Mouse (Mus musculus): ENCODE results near the gene Ntng1.

Ntng1 gene

DNA sequence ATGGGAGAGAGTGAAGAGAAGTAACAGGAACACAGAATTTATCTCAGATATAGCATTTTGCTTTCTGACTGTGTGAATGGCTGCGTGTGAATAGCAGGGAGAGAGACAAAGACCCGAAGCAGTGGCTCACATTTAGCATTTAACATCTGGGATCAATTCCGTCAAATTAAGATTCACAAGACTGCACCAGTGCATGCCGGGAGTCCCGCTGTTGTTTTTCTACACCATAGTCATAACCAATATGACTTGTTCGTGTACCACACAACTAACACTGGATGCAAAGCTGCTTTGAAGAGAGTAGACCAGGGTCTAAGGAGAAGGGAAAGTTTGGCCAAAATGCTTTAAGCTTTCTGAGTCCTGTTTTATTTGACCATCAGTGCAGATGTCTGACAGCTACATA lies 95.7 kb downstream of the Ntng1 start:
- no peak for DNase-seq

DNA sequence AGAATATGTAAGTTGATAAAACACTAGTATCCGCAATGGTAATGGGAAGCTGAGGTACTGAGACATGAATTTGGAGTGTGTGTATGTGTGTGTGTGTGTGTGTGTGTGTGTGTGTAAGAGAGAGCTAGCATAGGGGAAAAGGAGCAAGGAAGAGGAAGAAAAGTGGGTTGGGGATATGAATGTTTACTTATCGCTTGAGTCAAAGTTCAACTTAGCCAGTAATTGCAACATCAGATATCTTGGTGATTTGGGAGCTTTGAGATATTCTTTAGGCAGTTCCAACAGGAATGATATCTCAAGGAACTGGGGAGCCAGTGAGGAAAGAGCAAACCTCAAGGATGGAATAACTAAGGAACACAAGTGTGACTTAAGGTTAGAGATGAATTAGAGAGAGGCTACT lies 97.1 kb downstream of the Ntng1 start:
- no peak for DNase-seq

DNA sequence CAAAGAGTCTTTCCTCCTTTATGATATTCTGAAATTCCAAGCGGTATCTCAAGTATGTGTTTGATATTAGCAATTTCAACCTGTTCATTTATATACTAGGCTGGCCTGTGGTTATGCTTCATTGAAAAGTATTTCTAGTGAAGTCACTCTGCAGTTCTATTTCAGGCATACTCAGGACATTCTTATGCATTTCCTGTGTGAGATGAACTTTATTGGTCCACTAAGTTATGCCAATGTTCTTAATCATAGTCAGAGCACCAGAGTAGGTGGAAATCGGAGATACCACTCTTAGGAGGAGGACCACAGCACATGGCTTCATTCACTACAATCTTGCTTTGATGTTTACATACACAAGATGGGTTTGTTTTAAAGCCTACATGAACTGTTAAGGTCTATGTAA lies 99.6 kb downstream of the Ntng1 start:
- DNase-seq: no peak

DNA sequence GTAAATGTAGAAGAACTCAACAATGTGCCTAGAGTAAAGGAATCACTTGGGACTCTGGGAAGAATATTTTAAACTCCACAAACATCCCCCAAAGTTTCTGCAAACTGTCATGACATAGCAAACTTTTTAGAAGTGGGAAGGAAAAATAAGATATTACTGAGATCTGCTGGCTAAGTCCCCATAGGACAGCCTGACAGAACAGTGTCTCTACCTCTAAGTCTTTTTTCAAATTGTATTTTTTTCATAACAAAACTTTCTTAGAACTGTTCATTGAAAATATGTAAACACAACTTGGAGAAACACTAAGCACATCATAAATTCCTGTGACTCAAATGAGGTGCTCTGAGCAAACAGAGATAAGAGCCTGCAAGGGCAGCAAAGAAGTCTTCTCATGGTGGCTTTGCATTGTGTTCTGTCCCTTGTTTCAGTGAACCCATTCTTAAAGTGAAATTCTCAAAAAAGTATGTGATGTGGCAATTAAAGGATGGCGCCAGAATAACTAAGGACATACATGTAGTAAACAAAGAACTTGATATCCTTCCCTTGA lies 100.1 kb downstream of the Ntng1 start:
- no peak for DNase-seq

DNA sequence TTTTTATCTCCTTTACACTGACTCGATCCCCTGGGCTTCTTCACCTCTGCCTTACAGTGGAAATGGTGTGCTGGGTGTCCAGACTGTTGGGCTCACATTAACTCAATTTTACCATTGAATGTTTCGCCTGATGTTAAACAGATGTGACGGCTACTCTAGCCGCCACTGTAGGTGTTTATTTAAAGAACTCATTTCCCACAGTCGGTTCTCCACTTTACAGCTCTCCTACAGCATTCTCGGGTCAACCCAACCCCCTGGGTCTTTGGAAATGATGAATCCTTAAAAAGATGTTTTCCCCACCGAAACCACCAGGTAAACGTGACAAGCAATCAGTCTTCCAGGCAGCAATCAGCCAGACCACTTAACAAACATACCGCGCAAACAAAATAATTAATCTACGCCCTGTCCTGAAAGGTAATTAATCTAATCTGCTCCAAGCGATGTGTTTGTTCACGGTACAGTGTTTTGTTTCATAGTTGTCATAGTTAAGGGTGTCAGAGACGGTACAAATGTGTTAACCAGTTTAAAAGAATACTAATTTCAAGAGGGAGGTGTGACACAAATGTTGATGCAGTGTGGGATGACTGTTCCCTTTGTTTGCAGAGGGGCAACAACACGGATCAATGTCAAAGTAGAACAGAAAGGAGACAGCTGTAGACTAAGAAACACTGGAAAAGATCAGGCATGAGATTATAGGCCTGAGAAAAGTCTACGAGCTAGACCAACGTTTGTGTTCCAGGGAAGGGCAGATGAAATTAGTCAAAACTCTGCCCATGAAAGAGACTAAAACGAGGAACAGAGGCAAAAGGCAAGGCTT lies 120.8 kb downstream of the Ntng1 start:
- no peak for DNase-seq

GRCm38 (mm10) chr3:110010870-110011626 lies 132.8 kb downstream of the Ntng1 start:
- no peak for DNase-seq

- DNase-seq: no peak
Observed at GRCm38 (mm10) chr3:110010441-110010840, 133.4 kb downstream of the Ntng1 start.

- no peak for DNase-seq
Observed at GRCm38 (mm10) chr3:110000349-110000748, 143.5 kb downstream of the Ntng1 start.

DNA sequence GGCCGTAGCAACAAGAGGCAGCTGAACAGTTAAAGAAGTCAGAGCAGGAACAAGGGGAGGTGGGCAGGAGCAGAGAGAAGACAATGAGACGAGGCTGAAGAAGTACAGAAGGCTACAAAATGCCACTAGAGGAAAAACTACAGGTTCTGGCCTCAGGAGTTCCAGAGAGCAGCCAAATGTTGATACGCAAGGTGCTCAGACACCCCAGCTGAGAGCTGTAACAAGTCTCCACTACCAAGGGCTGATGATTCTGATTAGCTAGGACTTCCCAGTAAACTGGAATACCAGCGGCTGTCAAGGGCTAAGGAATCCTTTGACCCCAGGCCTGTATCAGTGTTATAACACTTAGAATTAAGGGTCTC lies 148.2 kb downstream of the Ntng1 start:
- DNase-seq: peak; percentile 18

DNA sequence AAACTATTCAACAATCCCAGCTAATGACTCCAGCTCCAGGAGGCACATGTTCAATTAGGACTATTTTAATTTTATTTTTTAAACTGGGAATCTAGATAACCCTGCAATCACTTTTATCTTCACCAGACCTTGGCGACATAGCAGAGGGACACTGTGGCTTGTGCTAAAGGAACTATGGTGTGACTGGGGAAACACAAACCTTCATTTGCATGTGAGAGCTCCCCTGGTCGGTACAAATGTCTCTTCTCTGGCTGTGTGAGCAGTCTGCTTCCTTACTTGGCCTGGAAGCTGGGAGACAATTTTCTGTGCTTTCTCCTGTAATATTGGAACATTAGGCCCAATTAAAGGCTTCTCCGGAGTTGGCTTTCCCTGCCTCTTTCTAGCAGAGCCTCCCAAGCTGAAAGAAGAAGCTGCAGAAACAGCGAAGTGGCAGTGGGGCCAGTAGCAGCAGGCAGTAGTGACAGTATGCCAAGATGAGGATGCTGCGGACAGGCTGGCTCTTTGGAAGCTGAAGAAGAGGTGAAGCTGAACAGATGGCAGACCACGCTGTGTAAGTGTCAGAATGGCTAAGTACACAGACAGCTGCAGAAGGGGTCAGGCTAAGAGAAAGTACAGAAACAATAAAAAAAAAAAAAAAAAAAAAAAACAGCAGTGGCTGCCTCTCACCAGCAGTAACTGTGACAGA lies 148.7 kb downstream of the Ntng1 start:
- peak; percentile 88 for DNase-seq

- DNase-seq: no peak
Observed at GRCm38 (mm10) chr3:109984086-109984485, 159.7 kb downstream of the Ntng1 start.

- peak; percentile 23 for DNase-seq
Observed at GRCm38 (mm10) chr3:109977614-109978013, 166.2 kb downstream of the Ntng1 start.

GRCm38 (mm10) chr3:109975106-109975505 lies 168.7 kb downstream of the Ntng1 start:
- no peak for DNase-seq

GRCm38 (mm10) chr3:109971465-109971864 lies 172.3 kb downstream of the Ntng1 start:
- no peak for DNase-seq

DNA sequence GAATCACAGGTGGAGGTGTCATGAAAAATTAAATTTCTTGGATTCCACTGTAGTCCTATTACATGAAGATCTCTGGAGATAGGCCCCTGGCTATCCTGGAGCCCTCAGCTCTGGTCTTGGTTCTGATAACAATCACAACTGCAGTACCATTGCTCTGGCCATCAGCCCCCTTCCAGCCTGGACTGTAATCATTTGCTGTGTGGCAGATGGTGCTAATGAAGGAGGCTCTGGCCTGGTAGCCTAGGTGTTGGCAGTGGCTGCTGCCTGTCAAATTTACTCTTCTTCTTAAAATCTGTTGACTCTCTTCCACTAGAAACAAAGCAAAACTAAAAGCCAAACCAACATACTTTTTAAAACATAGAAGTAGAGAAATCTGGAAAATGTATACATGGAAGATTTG lies 173.6 kb downstream of the Ntng1 start:
- peak; percentile 56 for DNase-seq

- DNase-seq: no peak
Observed at GRCm38 (mm10) chr3:109962631-109963030, 181.2 kb downstream of the Ntng1 start.

GRCm38 (mm10) chr3:109942960-109943359 lies 200.9 kb downstream of the Ntng1 start:
- DNase-seq: no peak

DNA sequence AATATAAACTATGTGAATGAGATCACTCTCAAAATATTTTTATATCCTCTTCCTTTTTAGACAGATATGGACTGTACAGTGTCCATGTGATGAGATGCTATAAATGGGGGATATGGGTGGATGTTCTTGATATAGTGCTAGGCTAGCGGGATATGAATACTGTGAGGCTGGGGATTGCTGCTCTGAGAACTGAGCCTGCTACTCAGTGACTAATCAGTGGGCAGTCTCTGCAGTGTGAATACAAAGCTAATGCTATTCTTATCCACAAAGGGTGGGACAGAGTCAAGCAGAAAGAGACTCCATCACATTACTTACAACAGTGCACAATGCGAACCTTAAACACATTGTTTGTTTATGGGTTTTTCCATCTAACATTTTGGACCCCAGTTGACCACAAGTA lies 206.2 kb downstream of the Ntng1 start:
- DNase-seq: no peak

- DNase-seq: no peak
Observed at GRCm38 (mm10) chr3:109936275-109936674, 207.5 kb downstream of the Ntng1 start.

DNA sequence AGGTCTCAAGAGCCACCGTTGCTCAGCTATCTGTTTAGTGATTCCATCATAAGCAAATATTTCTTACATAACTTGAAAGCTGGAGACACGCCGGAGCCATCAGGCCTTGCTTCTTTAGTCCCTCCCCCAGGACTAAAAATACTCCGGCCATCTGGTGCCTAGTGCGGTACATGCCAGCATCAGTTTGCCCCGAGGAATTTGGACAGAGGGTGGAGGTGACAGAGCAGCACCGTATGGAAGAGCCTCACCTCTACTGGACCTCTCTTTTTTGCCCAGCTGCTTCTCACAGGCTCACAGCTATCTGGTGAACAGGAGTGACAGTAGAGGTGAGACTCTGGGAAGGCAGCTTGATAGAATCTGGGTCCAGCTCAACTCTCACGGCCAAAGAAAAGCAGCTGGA lies 211.6 kb downstream of the Ntng1 start:
- peak; percentile 97 for DNase-seq

DNA sequence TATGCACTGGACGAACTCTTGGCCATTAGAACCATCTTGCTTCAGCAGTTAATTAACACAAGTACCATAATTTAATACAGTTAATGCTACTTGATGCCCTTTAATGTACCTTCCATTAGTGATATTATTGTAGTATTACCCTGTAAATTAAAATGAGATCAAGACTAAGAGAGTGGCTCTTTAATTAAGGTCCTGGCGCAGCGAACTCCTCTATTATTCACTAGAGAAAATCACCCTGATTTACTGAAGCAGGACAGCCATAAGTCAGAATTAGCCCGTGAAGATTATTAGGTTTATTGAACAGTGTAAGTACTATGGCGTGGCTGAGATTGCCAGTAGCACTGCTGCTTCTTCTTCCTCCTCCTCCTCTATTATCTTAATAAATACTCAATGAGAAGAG lies 212.8 kb downstream of the Ntng1 start:
- DNase-seq: no peak

- DNase-seq: no peak
Observed at GRCm38 (mm10) chr3:109923788-109924187, 220.0 kb downstream of the Ntng1 start.

GRCm38 (mm10) chr3:109918996-109919395 lies 224.8 kb downstream of the Ntng1 start:
- DNase-seq: no peak

All from cerebellum, adult 11-12 months (tissue).